Mouse (Mus musculus) MEL (cell line): ENCODE data around the gene Creb1. TPM values are rescaled to one million over a fixed set of nuclear protein-coding genes. Genes with fewer than 3 reads are reported as not detected.

Source experiments
- DNase-seq: peaks from one replicate; pipeline ENCODE4 v3.0.0; 2011; ENCODE audit warnings: low read depth, low spot score
- H3K27ac ChIP-seq: 2 replicates; pipeline ENCODE4 v1.5.1; 2012; ENCODE audit warnings: low read depth, mild to moderate bottlenecking, control low read depth, low read length, moderate library complexity; ENCODE audit not compliant: control insufficient read depth
- H3K27me3 ChIP-seq, 2 experiments: fragments of 150-350 bp in 1 of 2; sonication (generic) in 1 of 2; 2 replicates each; pipeline ENCODE4 v1.6.1; 2012; ENCODE audit warnings: low read length in 2 of 2, mild to moderate bottlenecking in 2 of 2, improper control_type of control experiment in 1 of 2, moderate library complexity in 1 of 2; ENCODE audit not compliant: insufficient read depth in 2 of 2, control insufficient read depth in 1 of 2
- H3K36me3 ChIP-seq, 2 experiments: 2 replicates each; pipeline ENCODE4 v1.6.1; 2012 to 2014; ENCODE audit warnings: low read length in 2 of 2, improper control_type of control experiment in 1 of 2, inconsistent platforms in 1 of 2, mild to moderate bottlenecking in 1 of 2; ENCODE audit not compliant: insufficient read depth in 2 of 2, control insufficient read depth in 1 of 2
- H3K4me1 ChIP-seq, 2 experiments: fragments of 150-350 bp in 1 of 2; sonication (generic) in 1 of 2; 2 replicates each; pipeline ENCODE4 v1.6.1; 2012; ENCODE audit warnings: low read length in 2 of 2, improper control_type of control experiment in 1 of 2, mild to moderate bottlenecking in 1 of 2; ENCODE audit not compliant: insufficient read depth in 2 of 2, control insufficient read depth in 1 of 2
- H3K4me3 ChIP-seq, 2 experiments: fragments of 150-350 bp in 1 of 2; sonication (generic) in 1 of 2; 2 replicates each; pipeline ENCODE4 v1.5.1; 2012; ENCODE audit warnings: low read depth in 2 of 2, low read length in 2 of 2, mild to moderate bottlenecking in 2 of 2, moderate library complexity in 2 of 2, control low read depth in 1 of 2, improper control_type of control experiment in 1 of 2; ENCODE audit not compliant: control insufficient read depth in 1 of 2, insufficient read depth in 1 of 2
- H3K79me2 ChIP-seq: 2 replicates; pipeline ENCODE4 v1.6.1; 2012; ENCODE audit warnings: mild to moderate bottlenecking, low read length, moderate library complexity; ENCODE audit not compliant: control insufficient read depth, poor library complexity, insufficient read depth
- H3K9ac ChIP-seq: 2 replicates; pipeline ENCODE4 v1.6.1; 2012; ENCODE audit warnings: low read depth, mild to moderate bottlenecking, control low read depth, low read length, moderate library complexity; ENCODE audit not compliant: control insufficient read depth, poor library complexity, severe bottlenecking
- H3K9me3 ChIP-seq: fragments of 150-350 bp; sonication (generic); replicated peaks from 2 replicates; pipeline ENCODE4 v1.6.1; 2012; ENCODE audit warnings: mild to moderate bottlenecking, low read length, improper control_type of control experiment, moderate library complexity; ENCODE audit not compliant: insufficient read depth
- BHLHE40 ChIP-seq: IDR thresholded peaks from 2 replicates; pipeline ENCODE4 v1.6.1; 2012; ENCODE audit warnings: low read depth, mild to moderate bottlenecking, inconsistent platforms, low read length, improper control_type of control experiment, borderline replicate concordance
- CHD1 ChIP-seq: IDR thresholded peaks from 2 replicates; pipeline ENCODE4 v1.6.1; 2012; ENCODE audit warnings: low read depth, mild to moderate bottlenecking, inconsistent platforms, low read length, improper control_type of control experiment
- CHD2 ChIP-seq: IDR thresholded peaks from 2 replicates; pipeline ENCODE4 v1.6.1; 2011; ENCODE audit warnings: low read length, improper control_type of control experiment
- CTCF ChIP-seq, 3 experiments: IDR thresholded peaks in 2 of 3; conservative IDR thresholded peaks in 1 of 3; 2 replicates each; pipeline ENCODE4 v1.5.1; 2011 to 2012; ENCODE audit warnings: low read length in 3 of 3, low read depth in 2 of 3, mild to moderate bottlenecking in 2 of 3, improper control_type of control experiment in 1 of 3, inconsistent platforms in 1 of 3, mixed read lengths in 1 of 3, moderate library complexity in 1 of 3; ENCODE audit not compliant: control insufficient read depth in 1 of 3, insufficient read depth in 1 of 3, poor library complexity in 1 of 3, severe bottlenecking in 1 of 3
- E2F4 ChIP-seq: IDR thresholded peaks from 2 replicates; pipeline ENCODE4 v1.6.1; 2011; ENCODE audit warnings: low read depth, low read length, improper control_type of control experiment, borderline replicate concordance
- ELF1 ChIP-seq: IDR thresholded peaks from 2 replicates; pipeline ENCODE4 v1.6.1; 2014; ENCODE audit warnings: low read depth, mild to moderate bottlenecking, inconsistent platforms, low read length, improper control_type of control experiment, moderate library complexity
- EP300 ChIP-seq, 2 experiments: IDR thresholded peaks; 2 replicates each; pipeline ENCODE4 v1.6.1; 2011; ENCODE audit warnings: improper control_type of control experiment in 2 of 2, low read length in 2 of 2, low read depth in 1 of 2, mild to moderate bottlenecking in 1 of 2
- ETS1 ChIP-seq: IDR thresholded peaks from 2 replicates; pipeline ENCODE4 v1.6.1; 2012; ENCODE audit warnings: low read depth, mild to moderate bottlenecking, inconsistent platforms, low read length, improper control_type of control experiment, moderate library complexity
- GABPA ChIP-seq: IDR thresholded peaks from 2 replicates; pipeline ENCODE4 v1.6.1; 2012; ENCODE audit warnings: low read depth, mild to moderate bottlenecking, inconsistent platforms, low read length, improper control_type of control experiment, moderate library complexity
- GATA1 ChIP-seq: IDR thresholded peaks from 2 replicates; pipeline ENCODE4 v1.6.1; 2011; ENCODE audit warnings: low read depth, low read length, improper control_type of control experiment
- JUND ChIP-seq: IDR thresholded peaks from 2 replicates; pipeline ENCODE4 v1.6.1; 2011; ENCODE audit warnings: low read depth, mild to moderate bottlenecking, improper control_type of control experiment, low read length
- KAT2A ChIP-seq: conservative IDR thresholded peaks from 2 replicates; pipeline ENCODE4 v1.6.1; 2012; ENCODE audit warnings: low read depth, low read length, improper control_type of control experiment, inconsistent platforms
- MAX ChIP-seq: IDR thresholded peaks from 2 replicates; pipeline ENCODE4 v1.6.1; 2011; ENCODE audit warnings: low read length, improper control_type of control experiment
- MAZ ChIP-seq: IDR thresholded peaks from 2 replicates; pipeline ENCODE4 v1.6.1; 2012; ENCODE audit warnings: low read depth, mild to moderate bottlenecking, inconsistent platforms, low read length, improper control_type of control experiment
- MEF2A ChIP-seq: IDR thresholded peaks from 2 replicates; pipeline ENCODE4 v1.6.1; 2014; ENCODE audit warnings: low read depth, mild to moderate bottlenecking, inconsistent platforms, low read length, improper control_type of control experiment; ENCODE audit not compliant: poor library complexity, insufficient replicate concordance, severe bottlenecking; ENCODE audit errors: extremely low read depth
- MXI1 ChIP-seq: IDR thresholded peaks from 2 replicates; pipeline ENCODE4 v1.6.1; 2011; ENCODE audit warnings: mild to moderate bottlenecking, low read depth, low read length, improper control_type of control experiment
- MYB ChIP-seq: IDR thresholded peaks from 2 replicates; pipeline ENCODE4 v1.6.1; 2011; ENCODE audit warnings: mild to moderate bottlenecking, low read depth, low read length, improper control_type of control experiment
- MYC ChIP-seq: IDR thresholded peaks from 2 replicates; pipeline ENCODE4 v1.6.1; 2011; ENCODE audit warnings: low read depth, mild to moderate bottlenecking, low read length, improper control_type of control experiment, moderate library complexity
- NELFE ChIP-seq: IDR thresholded peaks from 2 replicates; pipeline ENCODE4 v1.6.1; 2011; ENCODE audit warnings: low read depth, low read length, improper control_type of control experiment
- POLR2A ChIP-seq, 2 experiments: IDR thresholded peaks; 2 replicates each; pipeline ENCODE4 v1.6.1; 2011 to 2012; ENCODE audit warnings: low read length in 2 of 2, mild to moderate bottlenecking in 2 of 2, control low read depth in 1 of 2, improper control_type of control experiment in 1 of 2, low read depth in 1 of 2, moderate library complexity in 1 of 2; ENCODE audit not compliant: control insufficient read depth in 1 of 2, insufficient read depth in 1 of 2, poor library complexity in 1 of 2
- POLR2AphosphoS2 ChIP-seq: IDR thresholded peaks from 2 replicates; pipeline ENCODE4 v1.6.1; 2011; ENCODE audit warnings: low read length, improper control_type of control experiment
- POLR2AphosphoS5 ChIP-seq: IDR thresholded peaks from 2 replicates; pipeline ENCODE4 v1.6.1; 2012; ENCODE audit warnings: low read depth, borderline replicate concordance, mild to moderate bottlenecking, inconsistent platforms, low read length, moderate library complexity, mixed read lengths
- RAD21 ChIP-seq: IDR thresholded peaks from 2 replicates; pipeline ENCODE4 v1.6.1; 2011; ENCODE audit warnings: mild to moderate bottlenecking, low read depth, low read length, improper control_type of control experiment
- RCOR1 ChIP-seq: IDR thresholded peaks from 2 replicates; pipeline ENCODE4 v1.6.1; 2012; ENCODE audit warnings: low read depth, mild to moderate bottlenecking, inconsistent platforms, low read length, improper control_type of control experiment
- SIN3A ChIP-seq: IDR thresholded peaks from 2 replicates; pipeline ENCODE4 v1.6.1; 2012; ENCODE audit warnings: low read length, improper control_type of control experiment, inconsistent platforms
- SMC3 ChIP-seq: IDR thresholded peaks from 2 replicates; pipeline ENCODE4 v1.6.1; 2011; ENCODE audit warnings: low read depth, low read length, improper control_type of control experiment
- TBP ChIP-seq: IDR thresholded peaks from 2 replicates; pipeline ENCODE4 v1.8.0; 2011; ENCODE audit warnings: low read depth, low read length, improper control_type of control experiment
- TCF12 ChIP-seq: IDR thresholded peaks from 2 replicates; pipeline ENCODE4 v1.6.1; 2014; ENCODE audit warnings: low read depth, mild to moderate bottlenecking, inconsistent platforms, low read length, improper control_type of control experiment, moderate library complexity
- UBTF ChIP-seq: IDR thresholded peaks from 2 replicates; pipeline ENCODE4 v1.6.1; 2012; ENCODE audit warnings: low read depth, mild to moderate bottlenecking, inconsistent platforms, low read length, improper control_type of control experiment, moderate library complexity, borderline replicate concordance; ENCODE audit not compliant: insufficient read depth
- USF1 ChIP-seq: IDR thresholded peaks from 2 replicates; pipeline ENCODE4 v1.6.1; 2014; ENCODE audit warnings: low read depth, mild to moderate bottlenecking, inconsistent platforms, low read length, improper control_type of control experiment, moderate library complexity
- USF2 ChIP-seq, 2 experiments: IDR thresholded peaks; 2 replicates each; pipeline ENCODE4 v1.6.1; 2011 to 2012; ENCODE audit warnings: improper control_type of control experiment in 2 of 2, low read length in 2 of 2, borderline replicate concordance in 1 of 2, inconsistent platforms in 1 of 2, low read depth in 1 of 2, mild to moderate bottlenecking in 1 of 2; ENCODE audit not compliant: insufficient read depth in 1 of 2
- ZKSCAN1 ChIP-seq: IDR thresholded peaks from 2 replicates; pipeline ENCODE4 v1.6.1; 2012; ENCODE audit warnings: low read depth, mild to moderate bottlenecking, inconsistent platforms, low read length, improper control_type of control experiment, moderate library complexity
- ZMIZ1 ChIP-seq: IDR thresholded peaks from 2 replicates; pipeline ENCODE4 v1.6.1; 2012; ENCODE audit warnings: low read depth, mild to moderate bottlenecking, inconsistent platforms, low read length, improper control_type of control experiment, moderate library complexity
- ZNF384 ChIP-seq: IDR thresholded peaks from 2 replicates; pipeline ENCODE4 v1.6.1; 2012; ENCODE audit warnings: low read depth, mild to moderate bottlenecking, inconsistent platforms, low read length, improper control_type of control experiment
- polyA plus RNA-seq, 2 experiments: library from polyadenylated mRNA; stranded (reverse) in 1 of 2; unstranded in 1 of 2; fragments of >175 nt in 1 of 2; fragments of >200 nt in 1 of 2; gene quantifications; 2 replicates each; pipeline versions ENCODE4 v1.2.1 to v1.2.4; 2012; ENCODE audit warnings: low replicate concordance in 2 of 2, low read depth in 1 of 2; ENCODE audit not compliant: insufficient read length in 2 of 2, insufficient read depth in 1 of 2, missing spikeins in 1 of 2
- total RNA-seq: library from RNA; depleted of rRNA; stranded (reverse); fragments of 300-350 nt; gene quantifications from 2 replicates; pipeline ENCODE4 v1.2.3, GENCODE M21; 2012; rRNA removed

Gene Creb1
- 22.8 and 25.4 TPM in 2 replicates for total RNA-seq
- polyA plus RNA-seq: 10 to 100 TPM; 21.8 to 49.1 TPM

DNA sequence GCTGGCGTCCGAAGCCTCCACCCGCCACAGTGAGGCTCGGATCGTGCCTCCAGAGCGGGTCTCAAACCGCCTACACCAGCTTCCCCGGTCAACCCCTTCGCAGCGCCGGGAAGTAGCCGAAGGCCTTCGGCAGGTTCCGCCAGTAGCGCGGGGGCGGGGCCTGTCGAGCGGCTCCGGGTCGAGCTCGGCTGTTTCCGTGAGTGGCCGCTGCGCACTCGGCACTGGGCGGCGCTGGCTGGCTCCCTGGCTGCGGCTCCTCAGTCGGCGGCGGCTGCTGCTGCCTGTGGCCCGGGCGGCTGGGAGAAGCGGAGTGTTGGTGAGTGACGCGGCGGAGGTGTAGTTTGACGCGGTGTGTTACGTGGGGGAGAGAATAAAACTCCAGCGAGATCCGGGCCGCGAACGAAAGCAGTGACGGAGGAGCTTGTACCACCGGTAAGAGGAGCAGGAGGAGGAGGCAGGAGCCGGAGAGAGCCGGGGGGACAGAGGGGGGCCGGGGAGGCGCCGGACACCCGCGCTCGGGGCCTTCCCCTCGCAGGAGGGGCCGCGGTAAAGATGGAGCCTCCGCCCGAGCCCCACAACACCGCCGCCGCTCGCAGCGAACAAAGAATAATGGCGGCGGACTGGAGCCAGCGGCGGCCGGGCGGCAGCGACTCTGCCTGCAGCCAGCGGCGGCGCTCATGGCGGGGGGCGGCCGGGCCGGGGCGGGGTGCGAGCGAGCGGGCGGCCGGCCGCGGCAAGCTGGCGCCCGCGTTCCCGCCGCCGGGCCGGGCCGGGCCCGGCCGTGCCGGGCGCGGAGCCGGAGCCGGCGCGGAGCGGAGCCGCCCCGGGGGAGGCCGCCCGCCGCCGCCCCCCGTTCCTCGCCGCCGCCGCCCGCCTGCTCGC, at the start of gene Creb1:
Gene Creb1, plus strand, starts transcription at position 57 of the 882 bp plus-strand sequence.
- H3K36me3 ChIP-seq: peaks cover 0 to 39% of the 10 kb centered on the region in 2 experiments; a peak in 2 of 4 replicates
- peaks cover 16 to 18% of the 10 kb centered on the region in 2 experiments for H3K4me1 ChIP-seq
- DNase-seq: peak; percentile 97
- H3K9ac ChIP-seq: peak within 1 kb of the TSS; percentile 99
- peak within 1 kb of the TSS; percentile 97 for H3K27ac ChIP-seq
- H3K27me3 ChIP-seq: no peaks in the 10 kb centered on the region
- peaks cover 43% of the 10 kb centered on the region for H3K79me2 ChIP-seq
- H3K4me3 ChIP-seq: peak within 1 kb of the TSS; percentile 96 to 100
- no peaks in the 10 kb centered on the region for H3K9me3 ChIP-seq
- TF ChIP-seq POLR2AphosphoS2: peak; percentile 92
- peak; percentile 90 for TF ChIP-seq NELFE
- no peak for TF ChIP-seq MAX
- TF ChIP-seq POLR2A (IDR thresholded peaks at IDR 0.05; ENCODE audit: control insufficient read depth in 1 of 2, insufficient read depth in 1 of 2, low read depth in 1 of 2, low read length in 2 of 2, poor library complexity in 1 of 2): peak; percentile 84 to 93
- peak; percentile 66; the same call in 1 of the 2 replicates for TF ChIP-seq ELF1
- no peak for TF ChIP-seq ETS1
- peak; percentile 48; the same call in 1 of the 2 replicates for TF ChIP-seq SIN3A
- TF ChIP-seq MAZ: peak; percentile 71; the same call in 1 of the 2 replicates
- TF ChIP-seq ZKSCAN1: no peak
- no peak for TF ChIP-seq MYC
- TF ChIP-seq MYB: no peak
- TF ChIP-seq SMC3: no peak
- TF ChIP-seq TBP: peak; percentile 83
- TF ChIP-seq BHLHE40: no peak
- TF ChIP-seq CHD1: no peak
- no peak for TF ChIP-seq POLR2AphosphoS5
- no peak for TF ChIP-seq USF1
- peak; percentile 39; the same call in 1 of the 2 replicates for TF ChIP-seq MXI1
- TF ChIP-seq JUND: no peak
- peak; percentile 52 for TF ChIP-seq KAT2A
- peak; percentile 93 for TF ChIP-seq ZMIZ1
- 0 out of 2 replicates have a peak, but pooled peaks have one; percentile 8 for TF ChIP-seq E2F4
- peak in 2 of 3 experiments; percentile 2 to 7; a peak in 1 of 6 replicates for TF ChIP-seq CTCF (IDR thresholded peaks at IDR 0.05 in 2 of 3, conservative IDR thresholded peaks at IDR 0.05 in 1 of 3; ENCODE audit: control insufficient read depth in 1 of 3, insufficient read depth in 1 of 3, low read depth in 2 of 3, low read length in 3 of 3, poor library complexity in 1 of 3, severe bottlenecking in 1 of 3)
- no peak for TF ChIP-seq ZNF384
- no peak for TF ChIP-seq MEF2A
- TF ChIP-seq GABPA: no peak
- 0 out of 2 replicates have a peak, but pooled peaks have one; percentile 53 for TF ChIP-seq UBTF
- TF ChIP-seq EP300 (IDR thresholded peaks at IDR 0.05; ENCODE audit: low read depth in 1 of 2, low read length in 2 of 2): 0 out of 4 replicates have a peak, but pooled peaks of 1 of the 2 experiments have one; percentile 2
- TF ChIP-seq GATA1: no peak
- no peak for TF ChIP-seq USF2 (IDR thresholded peaks at IDR 0.05; ENCODE audit: borderline replicate concordance in 1 of 2, insufficient read depth in 1 of 2, low read depth in 1 of 2, low read length in 2 of 2)
- TF ChIP-seq RAD21: no peak
- TF ChIP-seq CHD2: no peak
- peak; percentile 26; the same call in 1 of the 2 replicates for TF ChIP-seq RCOR1
- peak; percentile 52; the same call in 1 of the 2 replicates for TF ChIP-seq TCF12
